Mouse (Mus musculus) limb, embryonic 15.5 days (tissue): ENCODE results near the gene Prkg1. TPM values are rescaled to one million over a fixed set of nuclear protein-coding genes. Genes with fewer than 3 reads are reported as not detected.

Experiments
- ATAC-seq: fragments of 200-750 bp; cut with Nextera tagmentation; 2 replicates; pipeline ENCODE4 v1.8.0; 2017; ENCODE audit warnings: low read depth, moderate TSS enrichment; ENCODE audit not compliant: insufficient number of reproducible peaks, low FRiP score, low TSS enrichment
- H3K27ac ChIP-seq: fragments of 300-500 bp; sonication (generic); 2 replicates; pipeline ENCODE4 v1.5.1; 2015; ENCODE audit warnings: moderate library complexity, mild to moderate bottlenecking, inconsistent platforms
- H3K27me3 ChIP-seq: fragments of 300-500 bp; sonication (generic); 2 replicates; pipeline ENCODE4 v1.6.1; 2015; ENCODE audit warnings: inconsistent platforms
- H3K36me3 ChIP-seq: fragments of 300-500 bp; sonication (generic); 2 replicates; pipeline ENCODE4 v1.6.1; 2015; ENCODE audit warnings: inconsistent platforms
- H3K4me1 ChIP-seq: fragments of 300-500 bp; sonication (generic); 2 replicates; pipeline ENCODE4 v1.6.1; 2015; ENCODE audit warnings: inconsistent platforms
- H3K4me2 ChIP-seq: fragments of 300-500 bp; sonication (generic); 2 replicates; pipeline ENCODE4 v1.6.1; 2015; ENCODE audit warnings: mild to moderate bottlenecking, inconsistent platforms
- H3K4me3 ChIP-seq: fragments of 300-500 bp; sonication (generic); 2 replicates; pipeline ENCODE4 v1.5.1; 2015; ENCODE audit warnings: mild to moderate bottlenecking, inconsistent platforms
- H3K9ac ChIP-seq: fragments of 300-500 bp; sonication (generic); 2 replicates; pipeline ENCODE4 v1.6.1; 2015; ENCODE audit warnings: inconsistent platforms
- H3K9me3 ChIP-seq: fragments of 300-500 bp; sonication (generic); 2 replicates; pipeline ENCODE4 v1.6.1; 2016; ENCODE audit warnings: inconsistent platforms
- WGBS: fragments of 180-500 bp; shearing (Covaris S2); methylation state at CpG from one replicate; pipeline ENCODE4 v1.1.7; 2015; 5-methylcytosine and 5-hydroxymethylcytosine counted together
- polyA plus RNA-seq: library from polyadenylated mRNA; unstranded; fragments of >200 nt; fragmentation: Nextera tagmentation; extraction: Ambion mirVana; gene quantifications from 2 replicates; pipeline ENCODE4 v1.2.1, GENCODE M21; 2015

The Prkg1 gene
- polyA plus RNA-seq, 1 experiment from 2014 or later, result 6.6 TPM

GRCm38 (mm10) chr19:31763951-31764800 lies 657 bp downstream of the Prkg1 start:
- Histone ChIP-seq H3K4me2 (peak overlapping the region; percentile 93), H3K27me3 (peaks cover 49% of the 10 kb centered on the region), H3K4me3 (peak overlapping the region; percentile 54), H3K4me1 (peaks cover 27% of the 10 kb centered on the region), H3K9me3 (no peaks in the 10 kb centered on the region), H3K27ac (no peak overlapping the region), H3K36me3 (no peaks in the 10 kb centered on the region), H3K9ac (0 out of 2 replicates have a peak overlapping the region, but pooled peaks have one; percentile 23)
- WGBS, result under 1% methylated on average over 55 of the region's 56 CpGs
- 0 out of 2 replicates have a peak, but pooled peaks have one; percentile 24 for ATAC-seq

GRCm38 (mm10) chr19:31763246-31763821 lies 1.5 kb downstream of the Prkg1 start:
- no peak overlapping the region for H3K27ac ChIP-seq
- H3K4me2 ChIP-seq, result peak overlapping the region; percentile 93
- peaks cover 54% of the 10 kb centered on the region for H3K27me3 ChIP-seq
- H3K4me1 ChIP-seq, result peaks cover 27% of the 10 kb centered on the region
- no peak overlapping the region for H3K9ac ChIP-seq
- WGBS, result 10% methylated on average over 20 of the region's 20 CpGs
- H3K36me3 ChIP-seq, result no peaks in the 10 kb centered on the region
- H3K4me3 ChIP-seq, result peak overlapping the region; percentile 54
- no peak for ATAC-seq
- H3K9me3 ChIP-seq, result no peaks in the 10 kb centered on the region

- ATAC-seq, result no peak
- under 1% methylated on average over 24 of the region's 24 CpGs for WGBS
- H3K27me3 ChIP-seq, result peaks cover 53% of the 10 kb centered on the region
- H3K27ac ChIP-seq, result peak overlapping the region; percentile 57
- H3K9ac ChIP-seq, result 0 out of 2 replicates have a peak overlapping the region, but pooled peaks have one; percentile 23
- no peaks in the 10 kb centered on the region for H3K36me3 ChIP-seq
- no peaks in the 10 kb centered on the region for H3K9me3 ChIP-seq
- H3K4me3 ChIP-seq, result peak overlapping the region; percentile 54
- peak overlapping the region; percentile 93 for H3K4me2 ChIP-seq
- peaks cover 27% of the 10 kb centered on the region for H3K4me1 ChIP-seq
These were observed 2.2 kb downstream of the Prkg1 start for GRCm38 (mm10) chr19:31762411-31763245.

- WGBS, result 75% methylated on average over 3 of the region's 3 CpGs
- ATAC-seq, result no peak
These were observed 5.0 kb downstream of the Prkg1 start for GRCm38 (mm10) chr19:31759855-31760254.

GRCm38 (mm10) chr19:31755929-31756792 lies 8.7 kb downstream of the Prkg1 start:
- ATAC-seq, result no peak
- Histone ChIP-seq H3K27me3 (peaks cover 20% of the 10 kb centered on the region), H3K9me3 (no peaks in the 10 kb centered on the region), H3K4me1 (0 out of 2 replicates have a peak, but pooled peaks cover 4% of the 10 kb centered on the region), H3K4me2 (no peak overlapping the region), H3K36me3 (no peaks in the 10 kb centered on the region), H3K4me3 (no peak overlapping the region), H3K27ac (no peak overlapping the region), H3K9ac (no peak overlapping the region)
- 43% methylated on average over 11 of the region's 11 CpGs for WGBS

More at GRCm38 (mm10) chr19:31759855-31760254, 5.0 kb downstream of the Prkg1 start:
- Histone ChIP-seq H3K9ac (no peak overlapping the region), H3K4me1 (peaks cover 28% of the 10 kb centered on the region), H3K36me3 (no peaks in the 10 kb centered on the region), H3K4me3 (no peak overlapping the region), H3K27ac (no peak overlapping the region), H3K4me2 (no peak overlapping the region), H3K9me3 (no peaks in the 10 kb centered on the region), H3K27me3 (peaks cover 41% of the 10 kb centered on the region)

GRCm38 (mm10) chr19:31754642-31755287 lies 10.1 kb downstream of the Prkg1 start:
- H3K9ac ChIP-seq, result no peak overlapping the region
- peaks cover 15% of the 10 kb centered on the region for H3K27me3 ChIP-seq
- WGBS, result 56% methylated on average over 9 of the region's 9 CpGs
- no peaks in the 10 kb centered on the region for H3K9me3 ChIP-seq
- no peak overlapping the region for H3K27ac ChIP-seq
- no peak overlapping the region for H3K4me3 ChIP-seq
- no peaks in the 10 kb centered on the region for H3K36me3 ChIP-seq
- no peak overlapping the region for H3K4me2 ChIP-seq
- no peak for ATAC-seq
- H3K4me1 ChIP-seq, result 0 out of 2 replicates have a peak, but pooled peaks cover 7% of the 10 kb centered on the region

- Histone ChIP-seq H3K9me3 (no peaks in the 10 kb centered on the region), H3K36me3 (no peaks in the 10 kb centered on the region), H3K4me3 (no peak overlapping the region), H3K9ac (no peak overlapping the region), H3K4me2 (no peak overlapping the region), H3K4me1 (0 out of 2 replicates have a peak, but pooled peaks cover 7% of the 10 kb centered on the region), H3K27ac (no peak overlapping the region), H3K27me3 (peaks cover 8% of the 10 kb centered on the region; the same call in 1 of the 2 replicates)
- no peak for ATAC-seq
- 59% methylated on average over 11 of the region's 11 CpGs for WGBS
These were observed 13.7 kb downstream of the Prkg1 start for GRCm38 (mm10) chr19:31750976-31751676.

GRCm38 (mm10) chr19:31746635-31747034 lies 18.2 kb downstream of the Prkg1 start:
- no peak overlapping the region for H3K4me2 ChIP-seq
- no peak for ATAC-seq
- no peak overlapping the region for H3K27ac ChIP-seq
- H3K4me1 ChIP-seq, result 0 out of 2 replicates have a peak, but pooled peaks cover 5% of the 10 kb centered on the region
- no peaks in the 10 kb centered on the region for H3K36me3 ChIP-seq
- 13% methylated on average over 2 of the region's 2 CpGs for WGBS
- H3K27me3 ChIP-seq, result 0 out of 2 replicates have a peak, but pooled peaks cover 3% of the 10 kb centered on the region
- H3K9me3 ChIP-seq, result no peaks in the 10 kb centered on the region
- H3K4me3 ChIP-seq, result no peak overlapping the region
- no peak overlapping the region for H3K9ac ChIP-seq

- 68% methylated on average over 8 of the region's 8 CpGs for WGBS
- Histone ChIP-seq H3K4me3 (no peak overlapping the region), H3K27me3 (no peaks in the 10 kb centered on the region), H3K36me3 (no peaks in the 10 kb centered on the region), H3K9me3 (no peaks in the 10 kb centered on the region), H3K4me1 (no peaks in the 10 kb centered on the region), H3K9ac (no peak overlapping the region), H3K27ac (no peak overlapping the region), H3K4me2 (no peak overlapping the region)
- ATAC-seq, result no peak
These were observed 21.4 kb downstream of the Prkg1 start for GRCm38 (mm10) chr19:31743241-31744045.
